Mouse (Mus musculus): ENCODE measurements around the gene Hist1h2ag.

The Hist1h2ag gene

GRCm38 (mm10) chr13:22036149-22036956 lies 6.4 kb downstream of the Hist1h2ag start:
- no peak for DNase-seq

GRCm38 (mm10) chr13:22035267-22036148 lies 7.2 kb downstream of the Hist1h2ag start, which contains the start of the genes Hist1h2ah and Hist1h2bk:
Hist1h2ah (minus strand) TSS chr13:22035568.
Hist1h2bk (plus strand) TSS chr13:22035870.
- peak; percentile 90 for DNase-seq

DNA sequence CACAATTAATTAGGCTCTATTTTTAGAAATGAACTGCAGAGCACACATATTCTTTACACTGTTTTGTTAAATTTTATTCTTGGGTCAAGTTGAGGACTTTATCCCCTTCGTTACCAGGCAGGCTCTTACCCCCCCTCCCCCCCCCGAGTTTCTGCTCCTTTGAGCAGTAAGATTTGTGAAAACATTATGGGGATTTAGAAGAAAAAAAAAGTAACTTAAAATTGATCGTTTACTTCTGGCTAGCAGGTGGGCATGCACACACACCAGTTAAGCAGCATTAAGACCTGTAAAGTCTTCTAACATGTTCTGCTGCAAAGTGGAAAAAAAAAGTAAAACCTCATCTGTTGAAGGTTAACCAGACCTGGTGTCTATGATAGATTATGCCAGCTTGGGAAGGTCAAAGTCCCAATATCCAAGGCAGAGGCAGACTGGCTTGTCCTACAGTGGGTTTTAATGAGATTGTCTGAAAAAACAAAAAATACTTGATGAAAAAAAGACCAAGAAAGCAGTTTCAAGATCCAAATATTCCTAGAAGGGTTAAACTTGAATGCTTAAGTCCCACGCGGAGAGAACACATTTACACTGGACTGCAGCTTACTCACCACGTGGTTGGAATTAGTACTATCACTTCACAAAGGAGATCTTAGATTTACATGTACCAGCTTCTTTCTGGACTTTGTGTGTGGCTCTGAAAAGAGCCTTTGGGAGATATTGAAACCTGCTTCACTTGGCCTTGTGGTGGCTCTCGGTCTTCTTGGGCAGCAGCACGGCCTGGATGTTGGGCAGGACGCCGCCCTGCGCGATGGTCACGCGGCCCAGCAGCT lies 8.1 kb downstream of the Hist1h2ag start:
- DNase-seq = peak; percentile 52

DNA sequence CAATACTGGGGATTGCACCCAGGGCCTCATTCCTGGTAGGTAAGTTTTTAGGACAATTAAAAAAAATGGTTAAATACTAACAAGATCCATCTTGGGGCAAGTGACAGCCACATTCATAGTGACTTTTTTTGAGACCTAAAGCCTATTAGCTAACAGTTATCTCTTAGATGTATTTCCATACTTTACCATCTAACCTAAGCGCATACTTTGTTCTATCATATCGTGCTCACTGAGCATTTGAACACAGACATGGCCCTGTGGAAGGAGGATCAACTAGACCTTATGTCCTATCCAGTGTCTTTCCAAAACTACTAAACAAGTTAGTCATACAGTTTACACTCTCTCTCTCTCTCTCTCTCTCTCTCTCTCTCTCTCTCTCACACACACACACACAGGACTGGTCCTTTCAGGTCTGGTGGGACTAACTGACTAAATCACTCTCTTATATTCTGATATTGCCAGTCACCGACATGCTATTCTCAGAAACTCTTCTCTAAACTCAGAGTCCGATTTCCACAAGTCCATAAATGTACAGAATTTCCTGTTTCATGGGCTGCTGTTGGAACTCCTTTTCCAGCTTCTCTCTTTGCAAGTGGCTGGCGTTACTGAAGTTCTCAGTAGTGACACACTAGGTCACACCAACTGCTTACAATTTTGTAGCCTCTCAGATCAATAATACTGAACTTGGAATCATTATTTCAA lies 8.9 kb downstream of the Hist1h2ag start:
- DNase-seq = no peak

- DNase-seq = no peak
Measured at GRCm38 (mm10) chr13:22030493-22030892, 12.3 kb downstream of the Hist1h2ag start.

DNA sequence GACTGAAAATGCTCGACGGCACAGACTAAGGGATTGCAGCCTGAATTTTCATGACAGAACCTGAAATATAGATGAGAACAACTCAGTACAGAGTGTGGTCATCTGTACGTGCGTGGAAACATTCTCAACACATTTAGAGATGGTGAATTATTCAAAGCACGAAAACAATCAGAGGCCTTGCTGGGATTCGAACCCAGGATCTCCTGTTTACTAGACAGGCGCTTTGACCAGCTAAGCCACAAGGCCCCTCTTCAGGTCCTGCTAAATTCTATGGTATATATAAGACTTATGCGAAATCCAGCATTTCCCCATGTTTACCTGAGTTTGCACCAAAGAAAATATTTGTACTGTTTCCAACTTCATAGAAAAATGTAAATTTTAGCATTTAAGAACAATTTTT lies 12.8 kb downstream of the Hist1h2ag start:
- DNase-seq = no peak

DNA sequence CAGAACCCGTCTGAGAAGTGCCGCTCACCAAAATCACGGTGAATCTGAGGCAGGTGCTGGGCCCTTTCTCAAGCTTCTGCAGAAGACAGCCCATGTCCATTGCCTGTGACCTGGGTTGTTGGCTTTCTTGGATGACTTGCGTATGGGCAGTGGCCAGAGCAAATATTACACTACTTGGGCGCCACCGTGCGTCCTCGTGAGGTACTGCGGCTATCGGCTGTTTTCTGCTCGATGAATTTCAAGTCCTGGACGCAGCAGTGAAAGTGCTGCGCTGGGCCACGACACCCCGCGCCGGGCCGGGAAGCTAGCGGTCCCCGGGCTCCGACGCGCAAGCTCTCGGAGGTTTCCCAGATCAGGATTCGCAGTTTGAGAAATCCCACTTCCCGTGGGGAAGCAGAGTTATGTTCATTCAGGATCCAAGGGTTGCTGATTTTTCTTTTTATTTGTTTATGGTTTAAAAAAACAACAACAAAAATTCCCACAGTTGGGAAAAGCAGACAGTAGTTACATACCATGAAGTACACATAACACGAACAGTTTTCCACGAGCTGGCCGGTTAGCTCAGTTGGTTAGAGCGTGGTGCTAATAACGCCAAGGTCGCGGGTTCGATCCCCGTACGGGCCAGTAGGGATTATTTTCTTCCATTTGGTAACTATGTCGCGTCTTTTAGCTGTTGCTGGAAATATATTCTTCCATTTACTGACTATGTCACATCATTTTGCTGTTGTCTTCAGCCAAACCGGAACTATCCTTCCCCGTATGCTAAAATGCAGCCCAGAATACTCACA lies 13.9 kb downstream of the Hist1h2ag start:
- peak; percentile 96 for DNase-seq

- DNase-seq = peak; percentile 84
Measured at GRCm38 (mm10) chr13:22026058-22027031, 16.4 kb downstream of the Hist1h2ag start.

DNA sequence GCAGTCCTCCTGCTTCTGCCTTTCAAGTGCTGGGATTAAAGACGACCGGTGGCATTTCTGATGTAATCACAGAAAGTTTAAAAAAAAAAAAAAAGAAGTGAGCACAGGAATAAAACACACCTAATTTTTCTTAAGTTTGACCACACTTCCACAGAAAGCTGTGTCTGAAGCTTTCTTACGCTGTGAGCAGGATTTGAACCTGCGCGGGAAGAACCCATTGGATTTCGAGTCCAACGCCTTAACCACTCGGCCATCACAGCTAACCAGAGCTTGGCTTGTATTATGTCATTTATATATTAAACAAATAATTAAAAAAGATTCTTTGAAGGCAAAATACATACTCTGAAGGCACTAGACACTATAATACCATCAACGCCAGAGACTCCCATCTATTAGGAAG lies 20.5 kb downstream of the Hist1h2ag start:
- DNase-seq = peak; percentile 84

DNA sequence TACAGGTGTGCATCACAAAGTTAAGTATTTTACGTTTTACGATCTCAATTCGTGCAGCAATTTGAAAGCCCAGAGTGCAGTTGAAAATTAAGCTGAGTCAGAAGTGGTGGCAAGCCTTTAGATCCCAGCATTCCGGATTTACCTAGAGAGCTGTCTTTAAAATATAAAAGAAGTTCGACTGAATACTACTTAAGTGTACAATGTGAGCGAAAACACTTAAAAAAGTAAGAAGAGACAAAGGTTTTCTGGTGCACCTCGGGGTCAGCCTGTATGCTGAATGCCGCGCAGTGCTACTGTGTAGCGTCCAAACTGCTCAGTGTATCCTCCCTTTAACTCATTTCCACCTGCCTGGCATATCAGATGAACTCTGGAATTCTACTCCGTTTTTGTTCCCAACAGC lies 21.2 kb downstream of the Hist1h2ag start:
- DNase-seq = no peak

- DNase-seq = peak; percentile 62
Measured at GRCm38 (mm10) chr13:22020901-22021339, 21.8 kb downstream of the Hist1h2ag start.

GRCm38 (mm10) chr13:22019934-22020835 lies 22.6 kb downstream of the Hist1h2ag start:
- no peak for DNase-seq

- peak; percentile 68 for DNase-seq
Measured at GRCm38 (mm10) chr13:22015479-22016450, 27.0 kb downstream of the Hist1h2ag start.

- no peak for DNase-seq
Measured at GRCm38 (mm10) chr13:22014411-22014845, 28.3 kb downstream of the Hist1h2ag start.

DNA sequence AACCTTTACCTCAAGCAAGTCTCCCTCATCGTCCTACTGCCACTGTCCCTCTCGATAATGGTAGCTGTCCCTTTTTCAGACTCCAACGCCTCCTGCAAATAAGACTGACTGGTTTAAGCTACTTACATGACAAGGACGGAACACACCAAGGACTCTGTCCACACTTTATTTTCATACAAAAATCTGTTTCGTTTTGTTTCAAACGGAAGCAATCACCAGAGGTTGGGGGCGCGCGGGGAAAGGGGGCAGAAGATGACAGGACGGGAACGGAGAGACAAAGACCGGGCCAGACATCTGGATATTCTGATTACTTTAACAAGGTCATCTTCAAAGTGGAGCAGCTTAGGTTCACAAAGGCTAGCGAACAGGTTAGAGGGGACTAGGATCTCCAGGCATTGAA lies 29.0 kb downstream of the Hist1h2ag start:
- DNase-seq = no peak

GRCm38 (mm10) chr13:22009642-22010041 lies 33.1 kb downstream of the Hist1h2ag start, which contains the start of gene Prss16:
Prss16 (minus strand) TSS chr13:22009742.
- DNase-seq = no peak

GRCm38 (mm10) chr13:22008707-22009106 lies 34.0 kb downstream of the Hist1h2ag start:
- DNase-seq = no peak
